ENCODE assay signal across 8 mouse cellular contexts in the genomic region with DNA sequence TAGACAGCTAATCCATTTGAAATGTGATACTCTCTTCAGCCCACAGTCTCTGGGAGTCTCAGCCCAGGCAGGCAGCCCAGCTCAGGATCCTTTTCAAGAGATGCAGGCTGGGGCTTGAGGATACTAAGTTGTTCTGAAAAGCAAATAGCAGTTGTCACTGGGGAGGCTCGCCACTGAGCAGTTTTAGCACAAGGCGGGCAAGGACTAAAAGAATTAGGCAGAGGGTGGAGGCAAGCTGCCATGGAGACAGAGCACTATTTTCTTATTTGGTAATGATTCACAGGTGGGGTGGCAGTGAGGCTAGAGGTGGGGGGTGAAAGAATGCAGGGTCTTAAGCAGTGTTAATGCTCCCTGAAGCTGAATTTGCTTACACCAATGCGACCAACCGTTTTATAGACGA.
A peak's percentile ranks its signal among the peaks of the same experiment; 100 is the strongest.
DNase-seq lines count a peak whose midpoint lies in the region; ATAC-seq and TF ChIP-seq lines count a peak whose summit lies in the region.
"Had no signal": no experiment of that assay in that cellular context is flagged by ENCODE, and none has a peak within 500 bp of the region (broad histone marks: within the 10 kb centered on the region; RNA-seq: fewer than 3 reads in every experiment).

No protein-coding gene starts in this region.

- H3K36me3 ChIP-seq in limb, embryonic 12.5 days = no peaks in the 10 kb centered on the region

- CTCF ChIA-PET in Patski (lab: Charles Lee) = no interaction called here

- peak; percentile 65 for ATAC-seq in Patski
- peak; percentile 61; the same call in 1 of the 2 replicates for ATAC-seq in limb, embryonic 12.5 days (ENCODE audit: insufficient number of reproducible peaks, insufficient read depth, low FRiP score, low TSS enrichment, low read depth)
- no peak for ATAC-seq in erythroid progenitor cell, adult 5-6 weeks (replicated peaks; ENCODE audit: low FRiP score, poor library complexity, severe bottlenecking)

- H3K9ac ChIP-seq in limb, embryonic 12.5 days (replicated peaks) = no peak overlapping the region

- no peaks in the 10 kb centered on the region for H3K9me3 ChIP-seq in limb, embryonic 12.5 days

- POLR2A ChIA-PET in Patski (lab: Charles Lee) = no interaction called here

- TF ChIP-seq CTCF in Patski (IDR thresholded peaks at IDR 0.05) = no peak

- no peaks in the 10 kb centered on the region for H3K27me3 ChIP-seq in Patski
- no peaks in the 10 kb centered on the region for H3K27me3 ChIP-seq in limb, embryonic 12.5 days

- H3K4me2 ChIP-seq in limb, embryonic 12.5 days = peak overlapping the region; percentile 13; the same call in 1 of the 2 replicates

- peak overlapping the region; percentile 54 for H3K27ac ChIP-seq in limb, embryonic 12.5 days

- H3K4me1 ChIP-seq in limb, embryonic 12.5 days (replicated peaks) = peaks cover 35% of the 10 kb centered on the region

- DNase-seq in Patski (ENCODE audit: low read depth, low spot score) = no peak
- peak; percentile 11 for DNase-seq in R1 (ENCODE audit: low read depth, low spot score)
- DNase-seq in gastrocnemius, postnatal 10 days = peak; percentile 19
- no peak for DNase-seq in spleen, postnatal 14 days (ENCODE audit: low spot score in 2 of 2)
- DNase-seq in adrenal gland, adult 8-10 months = no peak

- H3K4me3 ChIP-seq in limb, embryonic 12.5 days (replicated peaks) = no peak overlapping the region
- H3K4me3 ChIP-seq: myocyte had no signal

- in situ Hi-C loops in Patski (cut with MboI; ENCODE audit: low pct_unique_long_range_greater_than_20kb) = no loop called here

- WGBS in limb, embryonic 12.5 days = 14% methylated on average over 5 of the region's 5 CpGs

Comparison
In these comparisons a context has a peak if more than half of its experiments do, and no peak if none do; other contexts are left out.
1. DNase-seq: peak in R1 (single experiment) and gastrocnemius, postnatal 10 days (single experiment); none in Patski (single experiment), spleen, postnatal 14 days (0 of 2) and adrenal gland, adult 8-10 months (single experiment).